Mouse (Mus musculus) left cerebral cortex, postnatal 10 days (tissue): ENCODE results near the gene Krt79. TPM values are rescaled to one million over a fixed set of nuclear protein-coding genes. Genes with fewer than 3 reads are reported as not detected.

ENCODE experiments used
- DNase-seq, 2 experiments: peaks; one replicate each; pipeline ENCODE4 v3.0.0; 2021 to 2022; ENCODE audit warnings: low spot score in 2 of 2, mixed read lengths in 1 of 2; ENCODE audit errors: extremely low spot score in 1 of 2
- intact Hi-C: fragments of 180-260 bp; cut with DNase I; formaldehyde crosslinking; loops from one replicate; pipeline ENCODE4 v1.15.1; 2025
- total RNA-seq, 2 experiments: library from RNA; stranded (reverse); gene quantifications; 2 replicates each; pipeline ENCODE4 v1.2.3; 2021

Gene Krt79
- not detected for total RNA-seq

- intact Hi-C loops = no loop called here
- no peak for DNase-seq
These were observed at the start of gene Krt79 for GRCm38 (mm10) chr15:101940274-101940829. Gene Krt79, minus strand, starts transcription at chr15:101940324.

GRCm38 (mm10) chr15:101988714-101989113 is 48.6 kb upstream of the Krt79 start:
- intact Hi-C loops = loop anchor here (1.0 kb wide), 1 partner anchor 77 kb away; no protein-coding TSS in a partner anchor
- DNase-seq = no peak

GRCm38 (mm10) chr15:101988119-101988518 is 48.0 kb upstream of the Krt79 start:
- DNase-seq = peak; percentile 76
- intact Hi-C loops = loop anchor here (1.0 kb wide), 1 partner anchor 77 kb away; no protein-coding TSS in a partner anchor

GRCm38 (mm10) chr15:101984746-101985145 is 44.6 kb upstream of the Krt79 start:
- intact Hi-C loops = loop anchor here (2.0 kb wide), 1 partner anchor 646 kb away; no protein-coding TSS in a partner anchor
- DNase-seq = no peak

GRCm38 (mm10) chr15:101983949-101984601 is 44.0 kb upstream of the Krt79 start:
- intact Hi-C loops = loop anchor here (2.0 kb wide), 1 partner anchor 645 kb away; no protein-coding TSS in a partner anchor
- peak; percentile 92 to 93 for DNase-seq

GRCm38 (mm10) chr15:101983315-101983948 is 43.3 kb upstream of the Krt79 start:
- intact Hi-C loops = no loop called here
- DNase-seq = no peak

DNA sequence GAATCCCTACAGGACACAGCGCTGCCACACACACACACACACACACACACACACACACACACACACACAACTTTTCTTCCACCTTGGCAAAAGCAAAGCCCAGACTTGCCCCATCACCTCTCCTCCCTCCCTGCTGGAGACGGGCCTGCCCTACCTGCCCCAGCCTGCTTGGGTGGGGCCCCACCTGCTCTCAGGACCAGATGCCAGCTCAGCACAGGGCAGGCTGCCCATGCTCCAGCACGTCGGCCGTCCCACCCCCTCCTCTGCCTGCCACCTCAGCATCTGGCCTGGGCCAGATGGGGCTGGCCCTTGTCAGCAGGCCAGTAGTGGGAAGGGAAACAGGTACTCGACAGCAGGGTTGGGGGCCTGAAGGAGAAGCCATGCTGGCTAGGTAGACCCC is 40.7 kb upstream of the Krt79 start:
- DNase-seq = no peak
- intact Hi-C loops = no loop called here

DNA sequence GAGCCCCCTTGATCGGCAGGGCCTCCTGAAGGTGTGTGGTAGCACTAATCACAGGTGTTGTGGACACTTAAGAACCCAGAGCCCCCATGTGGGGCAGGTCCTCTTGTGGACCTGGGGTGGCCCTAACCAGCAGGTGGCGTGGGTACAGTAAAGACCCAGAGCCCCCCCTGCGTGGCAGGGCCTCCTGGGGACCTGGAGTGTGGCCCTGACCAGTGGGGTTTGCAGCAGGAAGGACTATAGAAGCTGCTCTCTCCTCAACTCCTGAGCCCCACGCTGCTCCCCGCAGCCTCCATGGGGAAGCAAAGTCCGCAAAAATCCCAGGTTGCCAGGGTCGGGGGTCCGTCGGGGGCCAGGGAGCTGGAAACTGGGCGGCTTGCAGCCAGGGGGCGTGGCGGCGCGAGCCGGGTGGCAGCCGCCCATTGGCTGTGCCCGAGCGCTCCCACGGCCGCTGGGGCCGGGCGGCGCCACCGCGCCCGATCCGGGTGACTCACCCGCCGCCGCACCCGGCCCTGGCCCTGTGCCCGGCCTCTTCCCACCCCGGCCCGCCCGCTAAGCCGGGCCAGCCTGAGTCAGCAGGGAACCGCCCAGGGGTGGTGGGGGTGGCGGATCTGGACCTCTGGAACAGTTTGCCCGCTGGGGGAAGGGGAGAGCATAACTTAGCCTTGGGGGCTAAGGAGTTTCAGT is 37.1 kb upstream of the Krt79 start:
- DNase-seq = peak in 1 of 2 experiments; percentile 91
- intact Hi-C loops = no loop called here

DNA sequence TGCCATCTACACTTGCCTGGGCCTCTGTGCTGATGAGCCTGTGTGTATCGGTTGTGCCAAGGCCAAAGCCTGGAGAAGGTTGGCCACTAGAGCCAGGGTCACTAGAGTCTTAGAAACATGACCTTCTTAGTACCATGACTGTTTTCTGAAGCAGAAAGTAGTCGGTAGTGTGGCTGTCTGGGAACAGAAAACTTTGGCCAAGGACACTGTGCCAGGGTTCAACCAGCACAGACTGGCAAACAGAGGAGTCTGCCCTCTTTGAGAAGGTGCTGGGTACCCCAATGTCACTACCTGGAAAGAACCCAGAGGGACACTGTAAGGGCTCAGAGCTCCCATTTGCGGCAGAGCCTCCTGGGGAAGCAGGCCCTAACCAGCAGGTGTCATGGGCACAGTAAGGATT is 36.5 kb upstream of the Krt79 start:
- intact Hi-C loops = no loop called here
- no peak for DNase-seq

- intact Hi-C loops = no loop called here
- DNase-seq = no peak
These were observed 35.9 kb upstream of the Krt79 start for GRCm38 (mm10) chr15:101976023-101976422.

- intact Hi-C loops = loop anchor here (2.0 kb wide), 1 partner anchor 451 kb away; no protein-coding TSS in a partner anchor
- no peak for DNase-seq
These were observed 34.1 kb upstream of the Krt79 start for GRCm38 (mm10) chr15:101974083-101974845.

DNA sequence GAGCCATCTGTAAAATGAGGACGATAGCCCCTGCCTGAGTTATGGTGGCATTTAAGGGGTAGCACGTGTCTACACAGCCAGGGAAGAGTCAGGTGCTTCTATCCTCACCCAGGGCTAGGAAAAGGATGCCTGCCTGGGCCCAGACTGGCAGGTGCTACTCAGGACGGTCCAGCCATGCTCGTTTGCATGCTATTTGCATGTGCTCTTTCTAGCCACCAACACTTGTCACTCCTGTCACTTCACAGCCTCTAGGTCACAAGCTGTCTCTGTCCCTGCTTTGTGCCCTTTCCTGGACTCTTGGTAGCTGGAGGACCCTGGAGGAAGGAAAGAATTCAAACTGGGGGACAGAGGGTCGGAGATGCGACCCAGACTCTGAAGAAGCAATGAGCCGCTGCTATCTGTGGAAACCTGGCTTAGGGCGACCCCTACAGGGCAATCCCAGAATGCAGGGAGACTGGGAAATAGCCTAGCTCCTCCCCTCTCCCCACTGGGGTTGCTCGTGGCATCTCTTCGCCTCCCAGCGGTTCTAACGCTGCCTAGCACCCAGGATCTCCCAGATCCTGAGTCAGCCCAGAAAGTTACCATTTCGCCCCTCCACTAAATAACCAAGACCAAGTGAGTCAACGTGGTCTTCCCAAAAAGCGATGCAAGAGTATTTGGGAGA is 33.4 kb upstream of the Krt79 start:
- intact Hi-C loops = loop anchor here (1.0 to 2.0 kb wide), 2 partner anchors 201 to 451 kb away; no protein-coding TSS in a partner anchor
- peak; percentile 91 to 93 for DNase-seq

DNA sequence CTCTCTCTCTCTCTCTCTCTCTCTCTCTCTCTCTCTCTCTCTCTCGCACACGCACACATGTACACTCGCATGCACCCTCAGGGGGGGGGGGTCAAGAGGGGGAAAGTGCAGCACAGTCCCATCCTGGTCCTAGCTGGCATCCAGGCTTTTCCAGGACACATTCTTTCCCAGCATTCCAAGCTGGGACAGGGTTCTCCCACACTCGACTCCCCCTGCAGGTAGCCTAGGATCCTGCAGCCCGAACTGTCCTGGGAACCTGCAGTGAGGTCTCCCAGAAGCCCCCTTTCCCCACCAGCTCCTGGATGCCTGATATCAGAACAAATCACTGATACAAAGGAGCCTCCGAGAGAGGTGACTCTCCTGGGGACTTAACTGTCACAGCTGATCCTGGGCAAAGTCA is 30.4 kb upstream of the Krt79 start:
- intact Hi-C loops = no loop called here
- peak in 1 of 2 experiments; percentile 65 for DNase-seq

- intact Hi-C loops = no loop called here
These were observed 26.7 kb upstream of the Krt79 start for GRCm38 (mm10) chr15:101966808-101967207.

DNA sequence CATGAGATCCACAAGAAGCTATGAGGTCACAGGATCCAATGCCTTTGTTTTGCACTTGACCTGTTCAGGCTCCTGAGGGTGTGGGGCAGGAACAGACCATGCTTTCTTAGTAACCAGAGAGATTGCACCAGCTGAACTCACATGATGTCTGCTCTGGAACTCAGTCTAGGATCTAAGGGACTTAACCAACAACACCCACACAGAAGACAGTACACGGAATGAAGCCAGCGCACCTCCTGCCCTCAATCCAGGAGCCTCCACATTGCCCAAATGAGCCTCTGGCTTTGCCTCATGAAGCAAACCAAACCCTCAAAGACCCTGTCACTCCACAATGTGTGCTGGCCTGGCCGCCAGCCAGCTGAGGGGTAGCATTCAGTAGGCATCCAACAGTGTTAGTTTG is 18.8 kb upstream of the Krt79 start:
- no peak for DNase-seq
- intact Hi-C loops = no loop called here

More at GRCm38 (mm10) chr15:101966808-101967207, 26.7 kb upstream of the Krt79 start:
- DNase-seq = no peak

GRCm38 (mm10) chr15:101954187-101954586 is 14.1 kb upstream of the Krt79 start, which contains the start of gene Krt78:
Gene Krt78, minus strand, starts transcription at chr15:101954287.
- no peak for DNase-seq
- intact Hi-C loops = no loop called here

- intact Hi-C loops = no loop called here
- DNase-seq = no peak
These were observed 12.8 kb upstream of the Krt79 start for GRCm38 (mm10) chr15:101952733-101953474.
